Mouse (Mus musculus) thymus, adult 2 months (tissue): ENCODE results near the gene Gm49318.

Experiments
- CTCF ChIP-seq: fragments of 200-500 bp; IDR thresholded peaks from 2 replicates; pipeline ENCODE4 v1.5.1; 2012; ENCODE audit warnings: mild to moderate bottlenecking, control low read depth, low read length, moderate library complexity, borderline replicate concordance; ENCODE audit not compliant: control insufficient read depth, poor library complexity, insufficient read depth; ENCODE audit errors: extremely low read depth
- POLR2A ChIP-seq: fragments of 200-500 bp; IDR thresholded peaks from 2 replicates; pipeline ENCODE4 v1.6.1; 2012; ENCODE audit warnings: mild to moderate bottlenecking, low read length, control low read depth, moderate library complexity; ENCODE audit not compliant: control insufficient read depth, poor library complexity, insufficient read depth; ENCODE audit errors: extremely low read depth

- TF ChIP-seq CTCF (no peak), POLR2A (no peak)
Observed at GRCm38 (mm10) chr9:22057031-22057517, 14.0 kb downstream of the Gm49318 start.
